Mouse (Mus musculus): ENCODE data around the gene Fancl. TPM values are rescaled to one million over a fixed set of nuclear protein-coding genes. Genes with fewer than 3 reads are reported as not detected.
"Not testable (repeated sequence)": the region's sequence is repeated elsewhere in the genome, so short reads cannot be mapped to it uniquely, and the experiment has no call there.

The Fancl gene
- polyA plus RNA-seq (2015; fragmentation: Nextera tagmentation; extraction: Ambion mirVana) = 13.6 and 14.4 TPM in 2 replicates

DNA sequence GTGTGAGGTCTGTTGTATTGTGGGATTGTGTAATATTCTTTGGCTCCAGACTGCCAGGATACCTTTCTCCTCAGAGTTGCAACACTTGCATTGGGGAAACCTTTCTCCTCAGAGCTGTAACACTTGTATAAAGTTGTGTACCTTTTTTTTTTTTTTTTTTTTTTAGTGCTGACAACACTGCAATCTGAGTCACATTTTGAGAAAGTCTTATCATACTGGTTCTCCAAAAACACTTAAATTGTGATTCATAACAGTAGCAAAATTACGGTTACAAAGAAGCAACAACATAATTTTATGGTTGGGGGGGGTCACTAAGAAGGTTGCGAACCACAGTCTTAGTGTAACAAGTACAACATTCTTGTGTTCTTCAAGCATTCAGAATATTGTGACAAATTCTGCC lies at the start of gene Fancl:
Gene Fancl, plus strand, starts transcription at position 165 of the 400 bp plus-strand sequence.
- peak within 1 kb of the TSS; percentile 65 for H3K4me3 ChIP-seq
- whole genome bisulfite sequencing = 97% methylated on average over 2 of the region's 2 CpGs
- ATAC-seq (replicated peaks) = no peak
- H3K9me3 ChIP-seq = no peaks in the 10 kb centered on the region
- H3K4me2 ChIP-seq (replicated peaks) = peak within 1 kb of the TSS; percentile 60
- H3K4me1 ChIP-seq = peaks cover 10% of the 10 kb centered on the region
- H3K9ac ChIP-seq (replicated peaks) = peak within 1 kb of the TSS; percentile 61
- no peaks in the 10 kb centered on the region for H3K27me3 ChIP-seq
- peak within 1 kb of the TSS; percentile 69 for H3K27ac ChIP-seq (replicated peaks)
- no peaks in the 10 kb centered on the region for H3K36me3 ChIP-seq

DNA sequence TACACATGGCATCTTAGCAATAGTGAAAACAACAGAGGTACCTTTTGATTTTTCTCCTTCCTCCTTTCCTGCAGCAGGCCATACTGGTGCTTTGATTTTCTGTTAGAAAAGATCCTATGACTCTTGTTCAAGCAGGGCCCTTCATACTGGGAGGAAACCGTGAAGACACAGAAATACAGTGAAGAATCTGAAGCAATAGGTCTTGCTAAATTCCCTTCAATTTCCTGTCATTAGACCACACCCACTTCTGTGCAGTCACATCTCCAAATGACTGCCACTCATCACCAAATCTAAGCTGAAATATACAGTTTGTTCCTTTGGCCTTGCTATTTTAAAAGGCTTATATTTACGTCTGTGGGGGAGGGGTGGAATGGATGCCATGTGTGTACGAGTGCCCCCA lies 49.1 kb upstream of the Fancl start:
- ATAC-seq (replicated peaks) = no peak
- Histone ChIP-seq H3K4me1 (no peaks in the 10 kb centered on the region), H3K27ac (replicated peaks) (no peak overlapping the region), H3K36me3 (no peaks in the 10 kb centered on the region), H3K4me2 (replicated peaks) (no peak overlapping the region), H3K4me3 (no peak overlapping the region), H3K9me3 (no peaks in the 10 kb centered on the region), H3K27me3 (no peaks in the 10 kb centered on the region), H3K9ac (replicated peaks) (no peak overlapping the region)
- 87% methylated on average over 3 of the region's 3 CpGs for WGBS

DNA sequence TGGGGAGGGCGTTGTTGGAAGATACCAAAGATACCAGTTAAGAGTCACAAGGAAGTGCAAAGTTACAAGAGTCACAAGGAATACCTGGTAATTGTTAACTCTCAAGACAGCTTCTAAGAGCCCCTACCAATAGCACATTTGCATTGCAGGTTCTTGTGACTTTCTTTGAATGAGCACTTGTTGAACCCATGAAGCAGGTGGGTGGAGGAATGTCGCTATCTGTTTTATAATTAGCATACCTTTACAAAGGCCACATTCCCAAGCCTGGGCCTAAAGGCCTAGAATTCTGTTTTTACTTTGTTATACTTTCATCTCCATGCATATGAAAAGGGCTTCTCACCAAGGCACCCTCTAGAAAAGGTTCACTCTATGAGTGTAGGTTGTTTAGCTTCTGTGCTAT lies 15.8 kb upstream of the Fancl start:
- not testable (repeated sequence) for H3K4me2 ChIP-seq (replicated peaks); H3K9ac ChIP-seq (replicated peaks); H3K9me3 ChIP-seq; H3K27ac ChIP-seq (replicated peaks); H3K4me3 ChIP-seq; ATAC-seq (replicated peaks); H3K4me1 ChIP-seq; H3K36me3 ChIP-seq; H3K27me3 ChIP-seq
- WGBS = 83% methylated on average over 2 of the region's 2 CpGs

DNA sequence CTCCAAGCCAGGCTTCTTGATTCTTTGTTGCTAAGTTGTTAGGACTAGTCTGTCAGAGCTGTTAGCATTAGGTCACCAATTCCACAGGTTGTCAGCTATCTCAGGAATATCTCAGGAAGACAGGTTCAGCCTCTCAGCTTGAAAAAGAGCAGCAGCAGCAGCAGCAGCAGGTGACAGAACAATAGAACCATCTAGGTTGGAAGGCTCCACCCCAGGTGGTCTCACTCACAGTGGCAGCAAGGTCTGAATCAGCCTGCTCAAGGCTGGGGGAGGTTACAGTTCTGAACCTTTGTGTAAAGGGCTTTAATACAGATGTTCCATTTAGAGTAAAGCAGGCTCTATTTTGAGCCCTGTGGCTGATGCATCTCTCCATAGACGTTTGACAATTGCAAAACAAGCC lies 14.0 kb upstream of the Fancl start:
- H3K4me2 ChIP-seq (replicated peaks); H3K4me3 ChIP-seq; H3K27me3 ChIP-seq; H3K9ac ChIP-seq (replicated peaks); H3K9me3 ChIP-seq; H3K4me1 ChIP-seq; ATAC-seq (replicated peaks); H3K27ac ChIP-seq (replicated peaks); H3K36me3 ChIP-seq: not testable (repeated sequence)
- WGBS = 8% methylated on average over 1 of the region's 1 CpGs

DNA sequence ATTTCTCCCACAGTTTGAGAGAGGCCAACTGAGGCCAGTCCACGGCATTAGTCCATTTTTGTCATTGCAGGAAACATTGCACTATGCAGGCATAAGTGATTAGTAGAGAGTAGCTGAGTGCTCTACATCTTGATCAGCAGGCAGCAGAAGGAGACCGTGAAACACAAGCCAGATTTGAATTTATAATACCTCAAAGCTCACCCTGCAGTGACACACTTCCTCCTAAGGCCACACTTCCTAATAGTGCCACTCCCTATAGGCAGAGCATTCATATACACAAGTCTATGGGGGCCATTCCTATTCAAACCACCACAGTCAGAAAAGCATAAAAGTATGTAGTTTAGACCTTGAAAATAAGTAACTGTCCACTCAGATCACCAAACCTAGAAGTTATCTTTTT lies 11.8 kb upstream of the Fancl start:
- H3K27me3 ChIP-seq = no peaks in the 10 kb centered on the region
- 86% methylated on average over 2 of the region's 2 CpGs for WGBS
- no peak for ATAC-seq (replicated peaks)

DNA sequence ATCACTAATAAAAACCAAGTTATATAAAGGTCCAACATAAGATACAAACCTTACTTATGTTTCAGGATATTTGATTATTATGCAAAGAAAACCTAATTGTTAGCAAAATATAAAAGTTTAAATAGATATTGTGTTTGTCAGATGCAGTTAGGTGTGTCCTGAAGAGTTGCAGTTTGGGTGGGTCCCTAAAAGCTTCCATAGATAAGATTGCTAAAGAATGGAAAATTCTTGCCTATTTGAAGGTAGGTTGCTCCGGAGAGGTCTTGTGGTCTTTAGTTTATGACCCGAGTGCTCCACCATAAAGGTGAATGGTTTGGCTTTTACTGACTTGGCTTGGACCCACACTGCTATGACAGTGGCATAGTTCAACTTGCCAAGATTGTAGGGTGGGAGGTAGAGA lies 7.9 kb upstream of the Fancl start:
- no peaks in the 10 kb centered on the region for H3K27me3 ChIP-seq
- no peak overlapping the region for H3K4me2 ChIP-seq (replicated peaks)
- H3K4me1 ChIP-seq = no peaks in the 10 kb centered on the region
- no peaks in the 10 kb centered on the region for H3K9me3 ChIP-seq
- no peaks in the 10 kb centered on the region for H3K36me3 ChIP-seq
- H3K27ac ChIP-seq (replicated peaks) = no peak overlapping the region
- ATAC-seq (replicated peaks) = no peak
- H3K9ac ChIP-seq (replicated peaks) = no peak overlapping the region
- no peak overlapping the region for H3K4me3 ChIP-seq
- 88% methylated on average over 2 of the region's 2 CpGs for WGBS

More for the DNA sequence above, 11.8 kb upstream of the Fancl start:
- H3K4me2 ChIP-seq (replicated peaks) = no peak overlapping the region
- no peak overlapping the region for H3K27ac ChIP-seq (replicated peaks)
- no peaks in the 10 kb centered on the region for H3K36me3 ChIP-seq
- no peak overlapping the region for H3K4me3 ChIP-seq
- no peaks in the 10 kb centered on the region for H3K9me3 ChIP-seq
- H3K4me1 ChIP-seq = no peaks in the 10 kb centered on the region
- no peak overlapping the region for H3K9ac ChIP-seq (replicated peaks)

DNA sequence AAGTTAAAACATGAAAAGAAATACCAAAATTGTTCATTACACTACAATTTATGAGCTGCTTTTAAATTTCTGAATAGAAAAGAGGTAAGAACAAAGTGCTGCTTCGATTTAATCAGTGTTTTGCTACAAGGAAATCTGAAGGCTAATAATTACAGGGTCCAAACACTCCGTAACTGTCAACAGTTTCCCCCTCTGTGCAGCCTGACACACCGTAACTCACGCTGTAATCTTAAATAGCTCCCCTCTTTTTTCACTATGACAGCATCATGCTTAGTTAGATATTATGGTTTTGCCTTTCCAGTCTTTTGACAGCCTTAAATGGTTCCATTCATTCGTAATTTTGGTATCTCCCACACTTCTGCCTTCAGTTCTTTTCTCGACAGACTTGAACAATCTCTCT lies 4.4 kb upstream of the Fancl start:
- no peak overlapping the region for H3K4me3 ChIP-seq
- no peak for ATAC-seq (replicated peaks)
- H3K27me3 ChIP-seq = no peaks in the 10 kb centered on the region
- no peak overlapping the region for H3K27ac ChIP-seq (replicated peaks)
- H3K9me3 ChIP-seq = no peaks in the 10 kb centered on the region
- 75% methylated on average over 6 of the region's 6 CpGs for WGBS
- H3K9ac ChIP-seq (replicated peaks) = no peak overlapping the region
- H3K4me2 ChIP-seq (replicated peaks) = no peak overlapping the region
- H3K4me1 ChIP-seq = no peaks in the 10 kb centered on the region
- no peaks in the 10 kb centered on the region for H3K36me3 ChIP-seq

DNA sequence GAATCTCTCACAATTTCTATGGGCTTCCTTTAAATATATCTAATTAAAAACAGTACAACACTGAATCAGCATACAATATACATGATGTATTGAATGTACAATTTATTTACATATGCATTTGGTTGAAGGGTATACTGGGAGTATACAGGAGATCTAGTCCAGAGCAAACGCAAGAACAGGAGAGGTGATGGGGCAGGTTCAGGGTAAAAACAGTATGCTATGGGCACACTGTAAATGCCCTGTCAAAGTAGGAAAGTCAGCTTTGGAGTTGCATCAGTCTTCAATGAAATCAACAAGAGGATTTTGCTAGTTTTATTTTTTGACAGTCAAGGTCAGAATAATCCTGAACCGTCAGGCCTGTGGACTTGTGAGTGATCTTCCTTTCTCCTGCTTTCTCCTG lies 743 bp downstream of the Fancl start:
- no peaks in the 10 kb centered on the region for H3K36me3 ChIP-seq
- peak overlapping the region; percentile 61 for H3K9ac ChIP-seq (replicated peaks)
- 54% methylated on average over 2 of the region's 2 CpGs for WGBS
- peak; percentile 35 for ATAC-seq (replicated peaks)
- peaks cover 10% of the 10 kb centered on the region for H3K4me1 ChIP-seq
- H3K4me2 ChIP-seq (replicated peaks) = peak overlapping the region; percentile 60
- peak overlapping the region; percentile 65 for H3K4me3 ChIP-seq
- H3K9me3 ChIP-seq = no peaks in the 10 kb centered on the region
- H3K27ac ChIP-seq (replicated peaks) = peak overlapping the region; percentile 69; the same call in 1 of the 2 replicates
- no peaks in the 10 kb centered on the region for H3K27me3 ChIP-seq

DNA sequence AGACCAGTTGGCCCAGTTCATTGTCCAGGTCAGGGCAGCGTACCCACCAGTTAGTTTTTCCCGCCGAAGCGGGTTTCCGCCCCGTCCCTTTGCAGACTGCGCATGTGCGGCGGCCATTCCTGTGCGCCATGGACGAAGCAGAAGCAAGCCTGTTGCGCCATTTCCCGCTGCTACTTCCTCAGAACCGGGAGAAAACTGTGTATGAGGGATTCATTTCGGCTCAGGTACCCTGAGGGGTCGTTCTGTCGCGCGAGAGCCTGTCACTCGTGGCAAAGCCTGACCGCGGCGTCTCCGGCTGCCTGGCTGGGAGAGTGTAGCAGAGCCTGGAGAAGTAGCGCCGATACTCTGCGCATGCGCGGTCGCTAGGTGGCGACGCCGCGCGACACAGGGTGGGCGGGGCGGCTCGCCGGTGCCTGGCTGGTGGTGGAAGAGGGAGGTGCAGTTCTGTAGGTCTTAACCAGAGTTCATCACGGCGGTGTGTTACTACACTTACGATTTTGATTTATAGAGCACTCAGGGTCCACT lies 1.2 kb downstream of the Fancl start:
- no peaks in the 10 kb centered on the region for H3K27me3 ChIP-seq
- H3K9ac ChIP-seq (replicated peaks) = peak overlapping the region; percentile 61
- H3K9me3 ChIP-seq = no peaks in the 10 kb centered on the region
- peak overlapping the region; percentile 65 for H3K4me3 ChIP-seq
- H3K4me2 ChIP-seq (replicated peaks) = peak overlapping the region; percentile 60
- peak overlapping the region; percentile 69 for H3K27ac ChIP-seq (replicated peaks)
- peaks cover 10% of the 10 kb centered on the region for H3K4me1 ChIP-seq
- under 1% methylated on average over 42 of the region's 42 CpGs for WGBS
- no peaks in the 10 kb centered on the region for H3K36me3 ChIP-seq
- ATAC-seq (replicated peaks) = peak; percentile 100

DNA sequence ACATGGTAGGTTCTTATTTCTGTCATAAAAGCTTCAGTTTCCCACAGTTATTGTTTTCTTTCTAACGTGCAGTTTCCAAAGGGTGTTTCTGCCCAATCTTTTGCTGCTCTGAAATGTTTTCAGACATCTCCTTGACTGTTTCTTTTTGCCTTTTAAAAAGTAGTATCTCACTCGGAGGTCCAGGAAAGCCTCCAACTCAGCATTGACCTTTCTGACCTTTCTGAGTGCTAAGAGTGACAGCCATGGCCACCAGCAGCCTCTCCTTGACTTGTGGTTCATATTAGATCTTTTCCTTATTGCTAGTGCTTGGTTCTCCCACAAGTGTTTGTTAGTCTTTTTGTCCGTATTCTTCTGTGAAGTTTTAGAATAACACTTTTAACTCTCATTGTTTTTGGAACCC lies 9.6 kb downstream of the Fancl start:
- H3K4me1 ChIP-seq = no peaks in the 10 kb centered on the region
- no peaks in the 10 kb centered on the region for H3K36me3 ChIP-seq
- 53% methylated on average over 3 of the region's 3 CpGs for WGBS
- H3K9me3 ChIP-seq = no peaks in the 10 kb centered on the region
- no peak overlapping the region for H3K27ac ChIP-seq (replicated peaks)
- H3K4me3 ChIP-seq = no peak overlapping the region
- no peak overlapping the region for H3K9ac ChIP-seq (replicated peaks)
- no peak for ATAC-seq (replicated peaks)
- no peak overlapping the region for H3K4me2 ChIP-seq (replicated peaks)
- H3K27me3 ChIP-seq = no peaks in the 10 kb centered on the region

DNA sequence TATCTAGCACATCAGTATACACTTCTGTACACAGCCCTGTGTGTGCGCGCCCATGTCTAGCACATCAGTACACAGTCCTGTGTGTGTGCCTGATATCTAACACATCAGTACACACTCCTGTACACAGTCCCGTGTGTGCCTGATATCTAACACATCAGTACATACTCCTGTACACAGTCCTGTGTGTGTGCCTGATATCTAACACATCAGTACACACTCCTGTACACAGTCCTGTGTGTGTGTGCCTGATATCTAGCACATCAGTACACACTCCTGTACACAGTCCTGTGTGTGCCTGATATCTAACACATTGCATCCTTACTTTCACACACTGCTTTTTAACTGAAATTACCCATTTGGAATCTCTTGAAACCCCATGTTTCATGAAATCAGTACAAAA lies 27.0 kb downstream of the Fancl start:
- ATAC-seq (replicated peaks) = no peak
- Histone ChIP-seq H3K36me3 (no peaks in the 10 kb centered on the region), H3K4me2 (replicated peaks) (no peak overlapping the region), H3K9ac (replicated peaks) (no peak overlapping the region), H3K27me3 (no peaks in the 10 kb centered on the region), H3K9me3 (no peaks in the 10 kb centered on the region), H3K27ac (replicated peaks) (no peak overlapping the region), H3K4me3 (no peak overlapping the region), H3K4me1 (no peaks in the 10 kb centered on the region)
- 97% methylated on average over 3 of the region's 3 CpGs for WGBS

DNA sequence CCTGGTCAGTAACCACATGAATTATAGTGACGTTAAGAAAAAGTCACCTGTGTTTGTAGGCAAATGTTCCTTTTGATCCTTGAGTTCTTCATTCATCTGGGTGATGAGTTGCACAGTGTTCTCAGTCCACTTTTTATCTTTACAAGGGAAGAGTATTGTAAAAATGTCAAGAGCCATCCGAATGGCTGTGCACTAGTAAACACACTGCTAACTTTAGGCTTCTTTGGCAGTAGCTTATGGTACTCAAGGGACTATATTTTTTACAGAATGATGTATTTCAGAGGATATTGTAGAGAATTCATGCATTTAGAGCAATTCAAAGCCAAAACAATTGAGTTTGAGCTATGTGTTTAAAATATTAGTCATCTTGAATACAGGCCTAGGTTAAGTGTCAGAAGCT lies 35.5 kb downstream of the Fancl start:
- no peaks in the 10 kb centered on the region for H3K4me1 ChIP-seq
- no peak for ATAC-seq (replicated peaks)
- H3K4me3 ChIP-seq = no peak overlapping the region
- H3K27ac ChIP-seq (replicated peaks) = no peak overlapping the region
- no peaks in the 10 kb centered on the region for H3K9me3 ChIP-seq
- WGBS = 91% methylated on average over 2 of the region's 2 CpGs
- no peak overlapping the region for H3K9ac ChIP-seq (replicated peaks)
- H3K4me2 ChIP-seq (replicated peaks) = no peak overlapping the region
- H3K27me3 ChIP-seq = no peaks in the 10 kb centered on the region
- H3K36me3 ChIP-seq = no peaks in the 10 kb centered on the region

DNA sequence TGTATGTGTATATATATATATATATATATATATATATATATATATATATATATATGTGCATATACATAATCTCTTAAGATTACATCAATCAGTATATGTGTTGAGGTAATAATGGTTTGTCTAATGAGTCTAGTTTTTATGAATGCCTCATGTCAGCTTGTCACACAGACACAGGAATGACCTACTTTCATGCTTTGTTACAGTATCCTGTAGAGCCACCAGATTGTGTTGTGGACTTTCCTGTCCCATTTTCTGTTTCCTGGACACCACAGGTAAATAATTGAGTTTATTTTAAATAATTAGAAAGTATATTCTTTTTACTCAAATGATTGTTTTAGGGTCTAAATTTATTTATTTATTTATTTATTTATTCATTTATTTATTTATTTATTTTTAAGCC lies 48.3 kb downstream of the Fancl start:
- no peak overlapping the region for H3K4me3 ChIP-seq
- H3K27ac ChIP-seq (replicated peaks) = no peak overlapping the region

More for the DNA sequence above, 48.3 kb downstream of the Fancl start:
- H3K9ac ChIP-seq (replicated peaks) = no peak overlapping the region
- no peak overlapping the region for H3K4me2 ChIP-seq (replicated peaks)
- no peak for ATAC-seq (replicated peaks)
- H3K27me3 ChIP-seq = no peaks in the 10 kb centered on the region
- H3K4me1 ChIP-seq = peaks cover 6% of the 10 kb centered on the region; the same call in 1 of the 2 replicates
- no peaks in the 10 kb centered on the region for H3K36me3 ChIP-seq
- no peaks in the 10 kb centered on the region for H3K9me3 ChIP-seq

Measured in forebrain, embryonic 15.5 days (tissue).